ENCODE assay signal across 18 mouse cellular contexts in the genomic region with DNA sequence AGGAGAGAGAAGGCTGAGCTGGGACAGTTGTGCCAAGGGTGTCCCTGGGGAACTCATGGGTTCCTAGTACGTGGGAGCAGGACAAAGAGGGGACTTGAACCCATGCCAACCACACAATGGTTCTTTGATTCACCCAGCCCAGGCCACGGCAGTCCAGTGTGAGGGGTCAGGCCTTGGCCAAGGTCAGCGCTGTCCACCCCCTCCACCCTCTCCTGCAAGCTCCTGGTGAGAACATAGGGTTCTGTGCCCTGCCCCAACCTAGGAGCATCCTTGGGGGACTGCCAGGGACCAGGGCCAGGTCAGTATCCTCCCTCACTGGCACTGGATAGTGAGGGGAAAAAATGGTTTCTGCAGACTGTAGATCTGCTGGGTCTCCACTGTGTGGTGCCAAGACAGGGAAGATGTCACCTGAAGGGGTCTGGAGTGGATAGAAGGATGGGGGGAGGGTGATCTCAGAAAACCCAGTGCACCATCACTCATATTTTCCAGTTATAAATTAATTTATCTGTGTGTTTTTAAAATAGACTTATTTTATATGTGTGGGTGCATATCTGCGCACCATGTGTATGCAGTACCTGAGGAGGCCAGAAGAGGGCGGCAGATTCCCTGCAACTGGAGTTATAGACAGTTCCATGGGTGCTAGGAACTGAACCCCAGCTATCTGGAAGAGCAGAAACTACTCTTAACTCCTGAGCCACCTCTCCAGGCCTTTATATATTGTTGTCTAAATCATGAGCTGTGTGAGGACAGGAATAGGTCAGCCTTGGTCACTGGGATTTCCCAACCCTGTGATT. TPM values are rescaled to one million over a fixed set of nuclear protein-coding genes. Genes with fewer than 3 reads are reported as not detected.
DNase-seq lines count a peak whose midpoint lies in the region; ATAC-seq and TF ChIP-seq lines count a peak whose summit lies in the region.
"Had no signal": no experiment of that assay in that cellular context is flagged by ENCODE, and none has a peak within 500 bp of the region (broad histone marks: within the 10 kb centered on the region; RNA-seq: fewer than 3 reads in every experiment).

No protein-coding gene starts in this region.

- H3K27ac ChIP-seq in kidney, postnatal 0 days = no peak overlapping the region
- no peak overlapping the region for H3K27ac ChIP-seq in kidney, embryonic 15.5 days
- H3K27ac ChIP-seq in CH12.LX (ENCODE audit: insufficient read depth, low read depth) = no peak overlapping the region
- H3K27ac ChIP-seq in small intestine, adult 2 months (ENCODE audit: insufficient read depth, low read depth, low read length) = no peak overlapping the region
- H3K27ac ChIP-seq: embryonic facial prominence, embryonic 10.5 days had no signal

- no peaks in the 10 kb centered on the region for H3K36me3 ChIP-seq in kidney, postnatal 0 days (ENCODE audit: insufficient read depth, low read length)
- H3K36me3 ChIP-seq in kidney, embryonic 15.5 days = no peaks in the 10 kb centered on the region
- H3K36me3 ChIP-seq in CH12.LX (replicated peaks in 1 of 2; ENCODE audit: control insufficient read depth in 1 of 2, insufficient read depth in 1 of 2, low read length in 1 of 2) = no peaks in the 10 kb centered on the region
- no peaks in the 10 kb centered on the region for H3K36me3 ChIP-seq in G1E (replicated peaks)
- H3K36me3 ChIP-seq in small intestine, adult 2 months (ENCODE audit: control insufficient read depth, insufficient read depth, low read length) = no peaks in the 10 kb centered on the region
- H3K36me3 ChIP-seq: embryonic facial prominence, embryonic 10.5 days had no signal

- DNase-seq in kidney, postnatal 0 days (ENCODE audit: low spot score) = no peak
- no peak for DNase-seq in CH12.LX (ENCODE audit: extremely low read depth)
- no peak for DNase-seq in G1E (ENCODE audit: low spot score)
- DNase-seq in adrenal gland, postnatal 14 days = no peak
- DNase-seq: adrenal gland, adult 8-10 months; cerebellum, postnatal 14 days; heart, postnatal 36 days; thymus, adult 2 months had no signal

- no peaks in the 10 kb centered on the region for H3K27me3 ChIP-seq in kidney, postnatal 0 days (ENCODE audit: insufficient read depth, low read length)
- peaks cover 17% of the 10 kb centered on the region; the same call in 1 of the 2 replicates for H3K27me3 ChIP-seq in kidney, embryonic 15.5 days
- H3K27me3 ChIP-seq in CH12.LX (replicated peaks) (peaks cover 47% of the 10 kb centered on the region), G1E (ENCODE audit: insufficient read depth, low read length) (peaks cover 45% of the 10 kb centered on the region)
- no peaks in the 10 kb centered on the region for H3K27me3 ChIP-seq in small intestine, adult 2 months (ENCODE audit: control insufficient read depth, insufficient read depth, low read length)

- no peak for ATAC-seq in kidney, postnatal 0 days (replicated peaks; ENCODE audit: low FRiP score, low read depth)
- ATAC-seq in kidney, embryonic 15.5 days (replicated peaks; ENCODE audit: low FRiP score) = no peak
- no peak for ATAC-seq in G1E (ENCODE audit: extremely low read depth, insufficient number of reproducible peaks, low FRiP score, poor library complexity, severe bottlenecking)
- no peak for ATAC-seq in cerebellum, adult (ENCODE audit: insufficient number of reproducible peaks, low FRiP score, low TSS enrichment)
- ATAC-seq: forebrain, embryonic 16.5 days had no signal

- no peak for TF ChIP-seq EP300 in CH12.LX (IDR thresholded peaks at IDR 0.05; ENCODE audit: low read length)

- TF ChIP-seq POLR2A in CH12.LX (IDR thresholded peaks at IDR 0.05; ENCODE audit: low read depth, low read length) = no peak
- no peak for TF ChIP-seq POLR2A in small intestine, adult 2 months (IDR thresholded peaks at IDR 0.05; ENCODE audit: low read depth, low read length)

- no peak overlapping the region for H3K4me3 ChIP-seq in kidney, postnatal 0 days (replicated peaks; ENCODE audit: low read depth, low read length)
- H3K4me3 ChIP-seq in kidney, embryonic 15.5 days (replicated peaks) = no peak overlapping the region
- H3K4me3 ChIP-seq in CH12.LX (replicated peaks in 1 of 3; ENCODE audit: low read depth in 2 of 3, low read length in 2 of 3, poor library complexity in 1 of 3) (no peak overlapping the region), G1E (ENCODE audit: low read depth, low read length) (no peak overlapping the region)
- no peak overlapping the region for H3K4me3 ChIP-seq in small intestine, adult 2 months (ENCODE audit: low read depth, low read length)
- H3K4me3 ChIP-seq: embryonic facial prominence, embryonic 10.5 days; erythroblast, embryonic 14.5 days had no signal

- WGBS in kidney, postnatal 0 days = 62% methylated on average over 5 of the region's 5 CpGs
- 66% methylated on average over 5 of the region's 5 CpGs for WGBS in kidney, embryonic 15.5 days
- WGBS in small intestine, adult 2 months = 74% methylated on average over 5 of the region's 5 CpGs

- H3K4me2 ChIP-seq in kidney, postnatal 0 days (ENCODE audit: low read length) = no peak overlapping the region
- H3K4me2 ChIP-seq in kidney, embryonic 15.5 days = no peak overlapping the region
- no peak overlapping the region for H3K4me2 ChIP-seq in CH12.LX (ENCODE audit: insufficient read depth, low read depth, poor library complexity, severe bottlenecking)
- H3K4me2 ChIP-seq: midbrain, embryonic 11.5 days had no signal

- no peaks in the 10 kb centered on the region for H3K9me3 ChIP-seq in kidney, postnatal 0 days (replicated peaks; ENCODE audit: low read length)
- no peaks in the 10 kb centered on the region for H3K9me3 ChIP-seq in kidney, embryonic 15.5 days (replicated peaks)
- H3K9me3 ChIP-seq in CH12.LX (replicated peaks; ENCODE audit: low read length) (peaks cover 20% of the 10 kb centered on the region), G1E (replicated peaks) (peaks cover 11% of the 10 kb centered on the region)

- in situ Hi-C loops in CH12.LX (cut with MboI; ENCODE audit: low pct_ligation_motif_present, low pct_unique_long_range_greater_than_20kb, low sequenced_read_pairs) = no loop called here

- H3K9ac ChIP-seq in kidney, postnatal 0 days (ENCODE audit: low read depth, low read length) = no peak overlapping the region
- H3K9ac ChIP-seq in kidney, embryonic 15.5 days = no peak overlapping the region
- H3K9ac ChIP-seq in CH12.LX (ENCODE audit: insufficient read depth, low read depth) = no peak overlapping the region

- dilution Hi-C loops in CH12.LX (cut with MboI; ENCODE audit: extremely low pct_ligation_motif_present, extremely low pct_unique_long_range_greater_than_20kb, low sequenced_read_pairs) = no loop called here

- TF ChIP-seq CTCF in kidney, postnatal 0 days (IDR thresholded peaks at IDR 0.05; ENCODE audit: low read depth) = peak; percentile 47; the same call in 1 of the 2 replicates
- peak; percentile 33 to 50; a peak in 3 of 4 replicates for TF ChIP-seq CTCF in CH12.LX (conservative IDR thresholded peaks at IDR 0.05 in 1 of 2, IDR thresholded peaks at IDR 0.05 in 1 of 2; ENCODE audit: low read depth in 2 of 2, low read length in 2 of 2)
- TF ChIP-seq CTCF in G1E (IDR thresholded peaks at IDR 0.05; ENCODE audit: low read depth, low read length) = peak; percentile 22; the same call in 1 of the 2 replicates
- TF ChIP-seq CTCF in small intestine, adult 2 months (IDR thresholded peaks at IDR 0.05; ENCODE audit: extremely low read depth, insufficient read length, insufficient replicate concordance, low read depth, low read length) = peak; percentile 28; the same call in 1 of the 2 replicates

- TF ChIP-seq RAD21 in CH12.LX (IDR thresholded peaks at IDR 0.05; ENCODE audit: low read depth, low read length) = no peak

- peaks cover 16% of the 10 kb centered on the region; the same call in 1 of the 2 replicates for H3K4me1 ChIP-seq in kidney, postnatal 0 days (replicated peaks; ENCODE audit: insufficient read depth, low read length)
- peaks cover 30% of the 10 kb centered on the region for H3K4me1 ChIP-seq in kidney, embryonic 15.5 days
- peaks cover 3 to 11% of the 10 kb centered on the region in 2 experiments; a peak in 3 of 4 replicates for H3K4me1 ChIP-seq in CH12.LX (ENCODE audit: control insufficient read depth in 1 of 2, insufficient read depth in 2 of 2)
- peaks cover 9% of the 10 kb centered on the region for H3K4me1 ChIP-seq in G1E (ENCODE audit: insufficient read depth, low read depth, low read length)
- peaks cover 8% of the 10 kb centered on the region for H3K4me1 ChIP-seq in small intestine, adult 2 months (ENCODE audit: control insufficient read depth, insufficient read depth, insufficient read length, low read length)

- H3K79me2 ChIP-seq in CH12.LX (replicated peaks; ENCODE audit: control insufficient read depth, extremely low read depth, insufficient read depth, poor library complexity, severe bottlenecking) = no peaks in the 10 kb centered on the region

RNA-seq across cellular contexts. Expression of gene Fstl3, which starts 2.4 kb away (rescaled TPM):
- 32.9 and 38.7 TPM in 2 replicates for polyA plus RNA-seq in kidney, postnatal 0 days (2015; fragmentation: Nextera tagmentation; extraction: Ambion mirVana)
- polyA plus RNA-seq in kidney, embryonic 15.5 days (2015; fragmentation: Nextera tagmentation; extraction: Ambion mirVana) = 15.3 and 15.6 TPM in 2 replicates
- total RNA-seq in CH12.LX (2012; rRNA removed) (0.25 TPM in 2 replicates), CH12.LX (2014; rRNA removed) (not detected in 2 replicates), G1E (2014; fragmentation: Nextera tagmentation) (not detected in 2 replicates), G1E (2017) (0.12 and 0.22 TPM in 2 replicates)
- polyA plus RNA-seq in CH12.LX (2012; ENCODE audit: insufficient read length, low read depth) (not detected in 2 replicates), G1E (2012) (0.05 TPM in 1 of 2 replicates, not detected in the other)
- polyA plus RNA-seq in small intestine, adult 2 months (2012; rRNA removed) = 16.0 and 19.6 TPM in 2 replicates
- 5.5 and 6.4 TPM in 2 replicates for total RNA-seq in adrenal gland, postnatal 14 days (2021)

RNA-seq across cellular contexts. Expression of gene Rnf126, which starts 7.9 kb away (rescaled TPM):
- polyA plus RNA-seq in kidney, postnatal 0 days (2015; fragmentation: Nextera tagmentation; extraction: Ambion mirVana) = 74.5 and 82.4 TPM in 2 replicates
- 88.5 and 102 TPM in 2 replicates for polyA plus RNA-seq in kidney, embryonic 15.5 days (2015; fragmentation: Nextera tagmentation; extraction: Ambion mirVana)
- 67.9 and 74.8 TPM in 2 replicates for total RNA-seq in CH12.LX (2012; rRNA removed)
- 28.9 and 32.4 TPM in 2 replicates for total RNA-seq in CH12.LX (2014; rRNA removed)
- 90.7 and 112 TPM in 2 replicates for polyA plus RNA-seq in CH12.LX (2012; ENCODE audit: insufficient read length, low read depth)
- total RNA-seq in G1E (2014; fragmentation: Nextera tagmentation) = 109 and 129 TPM in 2 replicates
- 23.5 and 25.2 TPM in 2 replicates for total RNA-seq in G1E (2017)
- 353 and 382 TPM in 2 replicates for polyA plus RNA-seq in G1E (2012)
- 130 and 222 TPM in 2 replicates for polyA plus RNA-seq in small intestine, adult 2 months (2012; rRNA removed)
- total RNA-seq in adrenal gland, postnatal 14 days (2021) = 54.7 and 56.5 TPM in 2 replicates

RNA-seq across cellular contexts. Expression of gene Prss57, which starts 16.1 kb away (rescaled TPM):
- polyA plus RNA-seq in kidney, postnatal 0 days (2015; fragmentation: Nextera tagmentation; extraction: Ambion mirVana) = 0.04 and 0.06 TPM in 2 replicates
- polyA plus RNA-seq in kidney, embryonic 15.5 days (2015; fragmentation: Nextera tagmentation; extraction: Ambion mirVana) = 0.29 TPM in 1 of 2 replicates, not detected in the other
- 0.08 and 0.21 TPM in 2 replicates for total RNA-seq in CH12.LX (2012; rRNA removed)
- total RNA-seq in CH12.LX (2014; rRNA removed) = not detected in 2 replicates
- polyA plus RNA-seq in CH12.LX (2012; ENCODE audit: insufficient read length, low read depth) = not detected in 2 replicates
- total RNA-seq in G1E (2014; fragmentation: Nextera tagmentation) = not detected in 2 replicates
- total RNA-seq in G1E (2017) = 0.05 TPM in 1 of 2 replicates, not detected in the other
- not detected in 2 replicates for polyA plus RNA-seq in G1E (2012)
- 0.24 and 0.67 TPM in 2 replicates for polyA plus RNA-seq in small intestine, adult 2 months (2012; rRNA removed)
- total RNA-seq in adrenal gland, postnatal 14 days (2021) = not detected in 2 replicates
- total RNA-seq: gastrocnemius, adult 8-10 months; heart, postnatal 36 days; liver, adult 2 months had no signal
- polyA plus RNA-seq: embryonic facial prominence, embryonic 10.5 days; kidney, embryonic 14.5 days; liver, adult 2 months had no signal

RNA-seq across cellular contexts. Expression of gene Palm, which starts 18.7 kb away (rescaled TPM):
- polyA plus RNA-seq in kidney, postnatal 0 days (2015; fragmentation: Nextera tagmentation; extraction: Ambion mirVana) = 132 and 152 TPM in 2 replicates
- polyA plus RNA-seq in kidney, embryonic 15.5 days (2015; fragmentation: Nextera tagmentation; extraction: Ambion mirVana) = 144 and 158 TPM in 2 replicates
- 3.1 and 5.3 TPM in 2 replicates for total RNA-seq in CH12.LX (2012; rRNA removed)
- 0.36 and 0.78 TPM in 2 replicates for total RNA-seq in CH12.LX (2014; rRNA removed)
- 1.5 and 2.5 TPM in 2 replicates for polyA plus RNA-seq in CH12.LX (2012; ENCODE audit: insufficient read length, low read depth)
- total RNA-seq in G1E (2014; fragmentation: Nextera tagmentation) = not detected in 2 replicates
- total RNA-seq in G1E (2017) = 0.11 and 0.17 TPM in 2 replicates
- 0.42 and 0.44 TPM in 2 replicates for polyA plus RNA-seq in G1E (2012)
- polyA plus RNA-seq in small intestine, adult 2 months (2012; rRNA removed) = 13.0 and 24.0 TPM in 2 replicates
- 77.9 and 78.3 TPM in 2 replicates for total RNA-seq in adrenal gland, postnatal 14 days (2021)

RNA-seq across cellular contexts. Expression of gene Fgf22, which starts 19.8 kb away (rescaled TPM):
- polyA plus RNA-seq in kidney, postnatal 0 days (2015; fragmentation: Nextera tagmentation; extraction: Ambion mirVana) = 0.11 and 0.36 TPM in 2 replicates
- 0.12 and 0.14 TPM in 2 replicates for polyA plus RNA-seq in kidney, embryonic 15.5 days (2015; fragmentation: Nextera tagmentation; extraction: Ambion mirVana)
- total RNA-seq in CH12.LX (2012; rRNA removed) (not detected in 2 replicates), CH12.LX (2014; rRNA removed) (not detected in 2 replicates), G1E (2014; fragmentation: Nextera tagmentation) (not detected in 2 replicates), G1E (2017) (0.44 TPM in 1 of 2 replicates, not detected in the other)
- polyA plus RNA-seq in CH12.LX (2012; ENCODE audit: insufficient read length, low read depth) (not detected in 2 replicates), G1E (2012) (not detected in 2 replicates)
- polyA plus RNA-seq in small intestine, adult 2 months (2012; rRNA removed) = not detected in 2 replicates
- not detected in 2 replicates for total RNA-seq in adrenal gland, postnatal 14 days (2021)
- total RNA-seq: gastrocnemius, adult 8-10 months; heart, postnatal 36 days; liver, adult 2 months had no signal
- polyA plus RNA-seq: erythroblast, embryonic 14.5 days; liver, adult 2 months; thymus, adult 2 months had no signal

Comparison
In these comparisons a context has a peak if more than half of its experiments do, and no peak if none do; other contexts are left out.
1. RNA of gene Fstl3, which starts 2.4 kb away (polyA plus RNA-seq): 32.9 to 38.7 TPM in kidney, postnatal 0 days, 16.0 to 19.6 TPM in small intestine, adult 2 months and 15.3 to 15.6 TPM in kidney, embryonic 15.5 days; 0.05 TPM in G1E and not detected in CH12.LX; every median in the first group is over 10 times any median in the second.
2. Peak in every context shown above with its lines, with median percentiles within 50 percentile points of each other: CTCF ChIP-seq.